Mouse (Mus musculus) granulocyte monocyte progenitor cell, adult 5-6 weeks (primary cell): ENCODE results near the gene Gfod2. TPM values are rescaled to one million over a fixed set of nuclear protein-coding genes. Genes with fewer than 3 reads are reported as not detected.

Experiments
- ATAC-seq: replicated peaks from 2 replicates; pipeline ENCODE4 v1.8.0; 2016; ENCODE audit warnings: mild to moderate bottlenecking, moderate TSS enrichment, inconsistent platforms; ENCODE audit not compliant: poor library complexity, severe bottlenecking
- total RNA-seq, 2 experiments: library from RNA; stranded (forward) in 1 of 2; stranded (reverse) in 1 of 2; fragments of 200-712, 200-1000 nt in 1 of 2; fragments of >200 nt in 1 of 2; fragmentation: Nextera tagmentation in 1 of 2; gene quantifications; 2 replicates each; pipeline ENCODE4 v1.2.3; 2014 to 2017

Gene Gfod2
- 1.7 TPM in 1 of 2 replicates, not detected in the other for total RNA-seq (2014; fragmentation: Nextera tagmentation)
- total RNA-seq (2017): 3.4 and 4.6 TPM in 2 replicates

- peak; percentile 100 for ATAC-seq
These were observed at the start of gene Gfod2 for GRCm38 (mm10) chr8:105758277-105759108. Gene Gfod2 (minus strand): TSS chr8:105758664.

- no peak for ATAC-seq
These were observed 49.3 kb upstream of the Gfod2 start for GRCm38 (mm10) chr8:105807766-105808165.

GRCm38 (mm10) chr8:105805964-105806363 is 47.5 kb upstream of the Gfod2 start:
- ATAC-seq: no peak

- ATAC-seq: no peak
These were observed 46.9 kb upstream of the Gfod2 start for GRCm38 (mm10) chr8:105805346-105805745.

DNA sequence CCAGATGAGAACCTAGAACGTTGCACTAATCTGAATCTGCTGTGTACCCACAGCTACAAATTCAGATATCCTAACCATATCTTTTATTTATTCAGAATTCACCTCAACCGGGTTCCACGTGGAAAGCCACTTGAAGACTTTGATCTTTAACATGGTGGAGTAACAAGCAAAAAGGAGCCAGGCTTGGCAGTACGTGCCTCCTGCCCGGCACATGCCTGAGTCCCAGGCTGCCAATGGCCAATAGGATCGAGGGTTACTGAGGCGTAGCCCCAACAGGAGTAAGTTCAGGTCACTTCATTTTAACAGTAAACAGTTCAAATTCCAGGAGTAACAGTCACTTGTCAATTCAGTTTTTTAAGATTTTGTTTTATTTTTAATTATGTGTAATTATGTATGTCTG is 46.3 kb upstream of the Gfod2 start:
- ATAC-seq: no peak

GRCm38 (mm10) chr8:105801153-105801904 is 42.9 kb upstream of the Gfod2 start:
- ATAC-seq: no peak

- no peak for ATAC-seq
These were observed 40.8 kb upstream of the Gfod2 start for GRCm38 (mm10) chr8:105799091-105799812.

GRCm38 (mm10) chr8:105798408-105798807 is 39.9 kb upstream of the Gfod2 start:
- no peak for ATAC-seq

GRCm38 (mm10) chr8:105795785-105796184 is 37.3 kb upstream of the Gfod2 start:
- no peak for ATAC-seq

DNA sequence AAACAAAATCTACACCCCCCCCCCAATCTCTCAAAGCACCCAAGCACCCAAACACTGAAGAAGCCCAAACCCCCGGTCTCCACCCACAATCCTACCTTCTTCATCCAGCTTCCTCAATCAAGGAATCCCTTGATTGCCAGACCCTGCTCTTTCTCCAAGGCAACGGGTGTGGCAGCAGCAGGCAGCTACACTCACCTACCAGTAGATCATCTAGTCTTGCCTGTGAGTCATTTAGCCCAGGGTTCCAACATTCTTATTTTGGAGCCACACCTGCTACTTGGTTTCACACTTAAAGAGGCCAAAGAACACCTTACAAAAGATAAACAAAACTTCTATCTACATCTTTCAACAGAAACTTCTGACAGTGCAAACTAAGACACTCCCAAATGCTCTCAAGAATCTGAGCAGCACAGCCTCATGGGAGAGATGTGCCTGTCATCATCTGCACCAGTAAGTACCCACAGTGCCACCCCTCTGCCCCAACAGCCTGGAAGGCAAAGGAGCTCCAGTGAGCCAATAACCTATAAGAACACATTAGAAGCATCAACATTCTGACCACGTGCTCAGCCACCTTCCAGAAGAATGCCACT is 35.6 kb upstream of the Gfod2 start:
- no peak for ATAC-seq

DNA sequence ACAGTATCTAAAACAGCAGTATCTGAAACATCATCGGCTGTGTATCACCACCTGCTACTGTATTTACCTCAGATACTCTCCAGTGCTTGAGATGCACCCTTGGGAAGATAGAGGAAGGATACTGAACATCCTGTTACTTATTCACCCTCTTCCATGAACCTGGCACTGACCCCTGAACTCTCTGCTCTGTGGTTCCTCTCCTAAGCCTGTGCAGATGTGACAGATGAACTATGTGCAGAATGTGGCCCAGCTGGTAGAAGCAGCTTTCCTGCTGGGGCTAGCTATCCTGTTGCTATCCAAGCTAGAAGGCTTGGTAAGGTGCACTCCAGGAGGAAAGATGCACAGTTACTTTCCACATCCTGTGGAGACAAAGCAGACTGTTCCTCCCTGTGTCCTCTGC is 34.9 kb upstream of the Gfod2 start:
- no peak for ATAC-seq

GRCm38 (mm10) chr8:105789626-105790025 is 31.2 kb upstream of the Gfod2 start:
- no peak for ATAC-seq

- peak; percentile 86 for ATAC-seq
These were observed 30.5 kb upstream of the Gfod2 start for GRCm38 (mm10) chr8:105788927-105789326.

- peak; percentile 65 for ATAC-seq
These were observed 29.8 kb upstream of the Gfod2 start for GRCm38 (mm10) chr8:105788241-105788640.

DNA sequence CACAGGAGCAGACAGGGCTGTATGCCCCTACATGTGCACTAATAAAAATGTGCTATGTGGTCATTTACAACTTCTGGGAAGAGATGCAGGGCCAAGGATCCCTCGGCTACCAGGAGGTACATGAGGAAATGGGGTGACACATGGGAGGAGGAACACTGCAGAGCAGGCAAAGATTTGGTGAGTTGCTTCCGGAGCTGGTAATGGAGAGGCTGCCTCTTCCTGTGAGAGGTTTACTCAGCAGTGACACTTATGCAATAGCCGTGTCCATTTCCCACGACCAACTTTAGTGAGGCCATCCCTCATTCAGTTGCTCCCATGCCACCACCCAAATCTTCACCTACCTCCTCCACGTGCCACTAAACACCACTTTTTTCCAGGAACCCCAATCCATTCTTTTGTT is 21.8 kb upstream of the Gfod2 start:
- ATAC-seq: peak; percentile 82

GRCm38 (mm10) chr8:105777833-105778232 is 19.4 kb upstream of the Gfod2 start:
- ATAC-seq: no peak

DNA sequence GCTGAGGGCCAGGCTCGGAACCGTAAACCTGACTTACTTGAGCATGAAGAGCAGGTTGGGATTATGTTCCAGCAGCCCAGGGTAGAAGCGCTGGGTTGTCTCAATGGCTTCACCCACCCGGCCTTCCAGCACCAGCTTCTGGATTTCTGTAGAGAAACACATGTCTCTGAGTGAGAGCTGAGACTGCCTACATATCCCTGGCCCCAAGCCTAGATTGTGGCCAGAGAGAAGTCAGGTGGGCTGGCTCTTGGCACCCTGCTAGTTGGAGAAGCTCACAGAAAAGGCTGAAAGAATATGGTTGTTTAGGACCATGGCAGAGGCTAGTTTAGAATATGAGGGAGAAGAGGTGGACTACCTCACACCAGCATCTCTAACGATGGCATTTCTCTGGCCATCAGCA is 16.0 kb upstream of the Gfod2 start:
- no peak for ATAC-seq

DNA sequence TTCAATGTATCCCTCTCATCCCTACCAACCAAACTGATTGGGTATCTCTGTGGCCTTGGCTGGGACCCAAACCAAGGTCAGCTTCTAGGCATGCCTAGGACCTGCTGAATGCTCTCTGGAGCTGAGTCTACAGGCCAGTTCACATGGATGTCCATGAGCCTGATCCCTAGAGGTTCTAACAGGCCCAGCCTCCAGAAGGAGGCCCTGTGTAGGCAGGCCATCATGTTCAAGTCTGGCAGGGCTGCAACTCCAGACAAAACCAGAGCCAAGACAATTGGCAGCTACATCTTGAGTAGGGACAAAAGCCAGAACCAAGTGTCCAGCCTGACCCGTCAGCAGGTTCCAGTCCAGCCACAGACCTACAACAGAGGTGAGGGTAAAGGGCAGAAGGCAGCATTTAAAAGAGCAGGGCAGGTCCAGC is 15.0 kb upstream of the Gfod2 start:
- no peak for ATAC-seq

GRCm38 (mm10) chr8:105771398-105772175 is 13.1 kb upstream of the Gfod2 start:
- ATAC-seq: no peak

DNA sequence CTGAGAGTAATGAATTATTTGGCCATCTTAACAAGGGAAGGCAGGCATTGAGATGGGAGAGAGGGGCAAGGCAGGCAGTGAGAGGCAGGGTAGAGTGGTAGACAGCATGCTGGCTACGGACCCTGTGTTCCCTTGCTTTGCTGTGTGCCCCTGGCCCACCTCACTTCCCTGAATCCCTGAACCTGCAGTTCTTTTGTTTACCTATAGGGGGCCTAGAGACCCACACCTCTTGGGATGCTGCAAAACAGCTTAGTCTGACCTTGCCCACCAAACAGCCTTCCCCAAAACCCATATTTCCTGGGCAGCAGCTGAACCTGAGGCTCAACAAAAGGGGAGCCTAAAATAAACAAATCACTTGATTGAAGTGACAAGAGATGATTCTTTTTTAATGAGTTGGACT is 12.1 kb upstream of the Gfod2 start:
- ATAC-seq: peak; percentile 58
